Mouse (Mus musculus) embryonic facial prominence, embryonic 11.5 days (tissue): ENCODE data around the gene Clec18a. TPM values are rescaled to one million over a fixed set of nuclear protein-coding genes. Genes with fewer than 3 reads are reported as not detected.
"Not testable (repeated sequence)": the region's sequence is repeated elsewhere in the genome, so short reads cannot be mapped to it uniquely, and the experiment has no call there.

ENCODE experiments used
- ATAC-seq: fragments of 200-750 bp; cut with Nextera tagmentation; replicated peaks from 2 replicates; pipeline ENCODE4 v1.8.0; 2017; ENCODE audit warnings: low read depth; ENCODE audit not compliant: insufficient number of reproducible peaks, low FRiP score, low TSS enrichment
- DNase-seq: peaks from one replicate; pipeline ENCODE4 v3.0.0-alpha.2; 2015; ENCODE audit warnings: low spot score
- H3K27ac ChIP-seq: fragments of 300-500 bp; sonication (generic); replicated peaks from 2 replicates; pipeline ENCODE4 v1.5.1; 2014; ENCODE audit warnings: mild to moderate bottlenecking, low read depth, low read length, control low read depth
- H3K27me3 ChIP-seq: fragments of 300-500 bp; sonication (generic); 2 replicates; pipeline ENCODE4 v1.6.1; 2014; ENCODE audit warnings: mild to moderate bottlenecking, low read length, moderate library complexity, mixed read lengths; ENCODE audit not compliant: control insufficient read depth, insufficient read depth
- H3K36me3 ChIP-seq: fragments of 300-500 bp; sonication (generic); replicated peaks from 2 replicates; pipeline ENCODE4 v1.6.1; 2014; ENCODE audit warnings: low read depth, mild to moderate bottlenecking, low read length, moderate library complexity, mixed read lengths; ENCODE audit not compliant: control insufficient read depth, insufficient read depth
- H3K4me1 ChIP-seq: fragments of 300-500 bp; sonication (generic); 2 replicates; pipeline ENCODE4 v1.6.1; 2014; ENCODE audit warnings: low read length, mixed read lengths; ENCODE audit not compliant: control insufficient read depth, insufficient read depth
- H3K4me2 ChIP-seq: fragments of 300-500 bp; sonication (generic); 2 replicates; pipeline ENCODE4 v1.6.1; 2014; ENCODE audit warnings: low read depth, mild to moderate bottlenecking, control low read depth, low read length, moderate library complexity
- H3K4me3 ChIP-seq: fragments of 300-500 bp; sonication (generic); 2 replicates; pipeline ENCODE4 v1.5.1; 2014; ENCODE audit warnings: low read depth, low read length, control low read depth
- H3K9ac ChIP-seq: fragments of 300-500 bp; sonication (generic); replicated peaks from 2 replicates; pipeline ENCODE4 v1.6.1; 2014; ENCODE audit warnings: mild to moderate bottlenecking, control low read depth, low read length
- H3K9me3 ChIP-seq: fragments of 300-500 bp; sonication (generic); replicated peaks from 2 replicates; pipeline ENCODE4 v1.6.1; 2016; ENCODE audit warnings: mild to moderate bottlenecking, low read length, inconsistent platforms, mixed read lengths; ENCODE audit not compliant: control insufficient read depth
- WGBS: fragments of 180-500 bp; shearing (Covaris S2); extraction: QIAGEN DNeasy Blood & Tissue Kit; methylation state at CpG from one replicate; pipeline ENCODE4 v1.1.7; 2014; 5-methylcytosine and 5-hydroxymethylcytosine counted together
- polyA plus RNA-seq: library from polyadenylated mRNA; unstranded; fragments of >200 nt; fragmentation: Nextera tagmentation; extraction: Ambion mirVana; gene quantifications from 2 replicates; pipeline ENCODE4 v1.2.1, GENCODE M21; 2014

Gene Clec18a
- polyA plus RNA-seq, 1 experiment from 2014 or later, result 2.2 TPM

DNA sequence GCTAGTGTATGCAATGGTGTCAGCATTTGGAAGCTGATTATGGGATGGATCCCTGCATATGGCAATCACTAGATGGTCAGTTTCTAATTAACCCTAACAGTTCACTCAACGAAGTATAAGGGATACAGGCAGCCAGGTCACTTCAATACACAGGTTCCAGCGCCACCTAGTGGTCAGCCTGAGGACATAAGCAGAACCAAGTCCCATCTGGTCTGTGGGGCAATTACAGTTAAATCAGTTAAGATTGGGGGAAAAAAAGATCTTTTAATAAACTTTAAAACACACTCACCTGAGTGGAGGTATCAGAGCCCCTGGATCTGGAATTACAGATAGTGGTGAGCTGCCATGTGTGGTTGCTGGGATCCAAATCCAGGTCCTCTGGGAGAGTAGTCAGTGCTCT is 2.1 kb downstream of the Clec18a start:
- Histone ChIP-seq H3K27ac (no peak overlapping the region), H3K4me2 (no peak overlapping the region), H3K4me3 (no peak overlapping the region), H3K27me3 (no peaks in the 10 kb centered on the region), H3K4me1 (no peaks in the 10 kb centered on the region), H3K9me3 (no peaks in the 10 kb centered on the region), H3K36me3 (no peaks in the 10 kb centered on the region), H3K9ac (no peak overlapping the region)
- WGBS, result 2% methylated on average over 2 of the region's 2 CpGs
- no peak for ATAC-seq
- DNase-seq, result peak; percentile 87

DNA sequence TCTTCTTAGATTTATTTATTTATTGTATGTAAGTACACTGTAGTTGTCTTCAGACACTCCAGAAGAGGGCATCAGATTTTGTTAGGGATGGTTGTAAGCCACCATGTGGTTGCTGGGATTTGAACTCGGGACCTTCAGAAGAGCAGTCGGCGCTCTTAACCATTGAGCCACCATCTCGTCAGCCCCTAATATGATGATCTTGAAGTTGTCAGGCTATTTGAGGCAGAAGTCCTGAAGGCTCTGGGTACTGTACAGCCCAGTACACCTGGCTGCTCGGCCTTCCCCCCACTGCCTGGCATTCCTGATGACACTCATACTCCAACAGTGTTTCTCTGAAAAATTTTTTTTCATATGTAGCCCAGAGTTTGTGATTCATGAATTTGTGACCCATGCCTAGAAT is 8.3 kb downstream of the Clec18a start:
- ATAC-seq, DNase-seq: not testable (repeated sequence)

DNA sequence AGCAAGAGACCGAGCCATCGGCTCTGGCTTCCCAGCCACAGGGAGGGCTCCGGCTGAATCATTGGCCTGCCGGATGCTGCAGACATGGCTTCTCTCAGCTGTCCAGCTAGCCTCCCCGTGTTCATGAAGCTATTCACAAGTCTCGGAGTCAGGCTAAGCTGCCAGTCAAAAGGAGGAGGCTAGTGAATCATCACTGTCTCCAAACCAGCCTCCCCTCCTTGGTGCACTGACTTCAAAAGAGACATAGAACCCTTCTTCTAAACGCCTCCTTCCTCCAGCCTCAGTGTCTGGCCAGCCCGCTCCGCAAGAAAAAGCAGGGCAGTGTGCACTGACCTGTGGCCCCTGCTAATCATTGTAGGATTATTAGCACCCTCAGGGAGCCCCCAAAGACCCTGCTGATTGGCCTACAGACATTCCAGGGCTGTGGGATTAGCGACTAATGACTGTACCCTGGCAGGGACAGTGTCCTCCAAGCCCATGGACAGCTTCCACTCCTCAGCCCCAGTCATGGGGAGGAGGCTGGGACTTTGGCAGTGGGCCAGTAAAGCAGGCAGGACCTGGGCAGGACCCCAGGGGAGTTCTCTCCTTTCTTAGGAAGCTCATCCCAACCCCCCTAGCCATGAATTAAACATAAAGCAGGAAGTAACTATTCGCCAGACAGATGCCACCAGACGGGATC is 10.5 kb downstream of the Clec18a start:
- Histone ChIP-seq H3K27ac (no peak overlapping the region), H3K4me2 (no peak overlapping the region), H3K9ac (no peak overlapping the region), H3K4me3 (no peak overlapping the region), H3K4me1 (no peaks in the 10 kb centered on the region), H3K9me3 (no peaks in the 10 kb centered on the region), H3K27me3 (no peaks in the 10 kb centered on the region), H3K36me3 (no peaks in the 10 kb centered on the region)
- ATAC-seq (peak; percentile 80), DNase-seq (no peak)
- WGBS, result 48% methylated on average over 12 of the region's 12 CpGs

More for the DNA sequence above, 8.3 kb downstream of the Clec18a start:
- not testable (repeated sequence) for H3K27me3 ChIP-seq, H3K36me3 ChIP-seq, H3K4me2 ChIP-seq, H3K4me1 ChIP-seq, H3K4me3 ChIP-seq, H3K9me3 ChIP-seq, H3K9ac ChIP-seq, H3K27ac ChIP-seq
- 85% methylated on average over 5 of the region's 5 CpGs for WGBS

DNA sequence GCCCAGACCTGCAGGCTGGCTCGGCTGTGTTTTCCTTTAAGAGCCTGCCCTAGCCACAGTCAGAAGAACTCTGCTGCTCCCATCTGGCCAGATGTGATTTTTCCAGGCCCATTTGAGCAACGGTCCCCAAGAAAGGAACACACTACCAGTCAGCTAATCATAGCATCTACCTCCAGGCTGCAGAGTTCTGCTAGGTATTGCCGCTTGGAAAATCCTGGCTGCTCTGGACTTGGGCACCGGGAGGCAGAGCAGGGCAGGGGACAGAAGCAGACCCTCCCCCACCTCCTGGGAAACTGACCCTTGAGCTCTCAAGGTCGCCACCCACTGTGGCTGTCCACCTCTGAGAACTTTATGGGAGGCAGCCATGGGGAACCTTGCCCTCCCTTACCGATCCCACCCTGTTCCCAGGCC is 12.4 kb downstream of the Clec18a start:
- Histone ChIP-seq H3K4me1 (no peaks in the 10 kb centered on the region), H3K4me2 (no peak overlapping the region), H3K27ac (no peak overlapping the region), H3K9me3 (no peaks in the 10 kb centered on the region), H3K9ac (no peak overlapping the region), H3K4me3 (no peak overlapping the region), H3K27me3 (no peaks in the 10 kb centered on the region), H3K36me3 (no peaks in the 10 kb centered on the region)
- ATAC-seq, result no peak
- peak; percentile 58 for DNase-seq
- 38% methylated on average over 6 of the region's 6 CpGs for WGBS

DNA sequence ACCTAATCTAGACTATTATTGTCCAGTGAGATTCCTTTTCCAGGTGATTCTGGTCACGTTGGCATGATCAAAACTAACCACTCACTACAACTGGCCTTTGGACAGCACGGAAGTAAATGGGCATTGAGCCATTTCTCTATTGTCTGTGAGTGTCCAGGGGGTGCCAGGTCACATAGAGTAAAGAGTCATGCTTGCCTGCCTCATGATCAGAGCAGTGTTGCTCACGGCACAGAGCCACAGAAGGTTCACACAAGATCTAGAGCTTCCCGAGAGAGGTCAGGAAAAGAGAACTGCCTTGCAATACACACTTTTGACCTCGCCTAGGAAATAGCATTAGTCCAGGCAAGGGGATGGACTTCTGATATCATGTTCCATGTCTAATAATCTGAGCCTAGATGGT is 12.8 kb downstream of the Clec18a start:
- H3K4me3 ChIP-seq, result no peak overlapping the region
- DNase-seq (no peak), ATAC-seq (no peak)
- no peak overlapping the region for H3K4me2 ChIP-seq
- no peak overlapping the region for H3K9ac ChIP-seq
- no peaks in the 10 kb centered on the region for H3K27me3 ChIP-seq
- WGBS, result 64% methylated on average over 5 of the region's 5 CpGs
- H3K9me3 ChIP-seq, result no peaks in the 10 kb centered on the region
- no peaks in the 10 kb centered on the region for H3K36me3 ChIP-seq
- H3K4me1 ChIP-seq, result no peaks in the 10 kb centered on the region
- H3K27ac ChIP-seq, result no peak overlapping the region

DNA sequence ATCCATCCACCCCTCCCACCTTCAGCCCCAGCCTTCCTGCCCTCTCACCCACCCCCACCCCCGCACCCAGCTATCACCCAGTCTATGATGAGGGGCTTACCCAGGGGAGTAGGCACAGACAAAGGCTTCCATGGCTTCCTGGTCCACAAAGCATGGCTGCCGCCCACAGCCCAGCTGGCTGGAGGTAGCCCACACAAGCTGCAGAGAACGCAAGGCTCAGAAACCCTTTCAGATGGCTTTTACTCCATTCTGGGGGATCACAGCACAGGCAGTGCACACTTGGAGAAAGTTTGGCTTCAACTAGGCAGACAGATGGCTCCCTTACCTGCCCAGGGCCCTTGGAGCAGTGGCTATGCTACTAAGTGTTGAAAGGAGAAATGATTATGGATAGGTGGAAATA is 16.3 kb downstream of the Clec18a start:
- no peaks in the 10 kb centered on the region for H3K9me3 ChIP-seq
- no peaks in the 10 kb centered on the region for H3K36me3 ChIP-seq
- DNase-seq (no peak), ATAC-seq (no peak)
- H3K4me1 ChIP-seq, result no peaks in the 10 kb centered on the region
- H3K4me2 ChIP-seq, result no peak overlapping the region
- 80% methylated on average over 3 of the region's 3 CpGs for WGBS
- H3K9ac ChIP-seq, result no peak overlapping the region
- H3K27me3 ChIP-seq, result no peaks in the 10 kb centered on the region
- no peak overlapping the region for H3K27ac ChIP-seq
- H3K4me3 ChIP-seq, result no peak overlapping the region

DNA sequence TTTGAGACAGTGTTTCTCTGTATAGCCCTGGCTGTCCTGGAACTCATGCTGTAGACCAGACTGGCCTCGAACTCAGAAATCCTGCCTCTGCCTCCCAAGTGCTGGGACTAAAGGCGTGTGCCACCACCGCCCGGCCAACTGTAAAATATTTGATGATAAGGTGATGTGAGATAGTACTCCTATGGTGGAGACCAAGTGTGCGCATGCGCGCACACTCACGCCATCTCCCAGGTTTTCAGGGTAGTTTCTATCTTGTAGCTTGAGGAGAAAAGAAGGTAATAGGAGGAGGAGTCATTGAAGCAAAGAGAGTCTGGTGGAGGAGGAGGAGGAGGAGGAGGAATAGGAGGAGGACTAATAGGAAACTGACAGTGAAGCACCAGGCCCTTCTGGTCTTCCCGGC is 23.6 kb downstream of the Clec18a start:
- DNase-seq, H3K9me3 ChIP-seq, H3K4me1 ChIP-seq, H3K4me3 ChIP-seq, H3K27ac ChIP-seq, ATAC-seq, H3K4me2 ChIP-seq, H3K36me3 ChIP-seq, H3K27me3 ChIP-seq, H3K9ac ChIP-seq: not testable (repeated sequence)
- WGBS, result 91% methylated on average over 9 of the region's 9 CpGs

DNA sequence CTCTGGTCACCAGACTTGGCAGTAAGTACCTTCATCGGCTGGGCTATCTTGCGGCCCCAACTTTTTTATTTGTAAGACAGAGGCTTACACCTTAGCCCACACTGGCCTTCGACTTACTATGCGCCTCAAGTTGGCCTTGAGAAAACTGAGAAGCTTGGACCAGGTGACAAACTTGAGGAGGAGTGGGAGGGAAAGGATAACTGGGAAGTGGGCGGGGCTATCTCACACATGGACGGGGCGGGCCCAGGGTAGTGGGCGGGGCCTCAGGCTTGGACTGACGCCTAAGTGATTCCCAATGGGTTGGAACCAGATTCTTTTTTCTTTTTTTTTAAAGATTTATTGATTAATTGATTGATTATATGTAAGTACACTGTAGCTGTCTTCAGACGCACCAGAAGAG is 24.8 kb downstream of the Clec18a start:
- Histone ChIP-seq H3K27me3 (no peaks in the 10 kb centered on the region), H3K4me3 (no peak overlapping the region), H3K36me3 (no peaks in the 10 kb centered on the region), H3K9ac (no peak overlapping the region), H3K9me3 (no peaks in the 10 kb centered on the region), H3K4me1 (no peaks in the 10 kb centered on the region), H3K4me2 (no peak overlapping the region), H3K27ac (no peak overlapping the region)
- ATAC-seq (no peak), DNase-seq (no peak)
- WGBS, result 24% methylated on average over 10 of the region's 10 CpGs
